Mouse (Mus musculus) heart, postnatal 0 days (tissue): ENCODE measurements around the gene Nfib.

Experiments
- CTCF ChIP-seq: IDR thresholded peaks from 2 replicates; pipeline ENCODE4 v1.5.1; 2016; ENCODE audit warnings: antibody characterized with exemption, control low read depth, low read depth
- EP300 ChIP-seq: IDR thresholded peaks from 2 replicates; pipeline ENCODE4 v1.6.1; 2016; ENCODE audit warnings: antibody characterized with exemption, low read depth

GRCm38 (mm10) chr4:82426224-82426623 is 279.3 kb downstream of the Nfib start:
- TF ChIP-seq CTCF (no peak), EP300 (no peak)
